Mouse (Mus musculus) intestine, embryonic 15.5 days (tissue): ENCODE results near the gene Sec61b. TPM values are rescaled to one million over a fixed set of nuclear protein-coding genes. Genes with fewer than 3 reads are reported as not detected.

Source experiments
- ATAC-seq: fragments of 200-750 bp; cut with Nextera tagmentation; 2 replicates; pipeline ENCODE4 v1.8.0; 2017; ENCODE audit warnings: moderate TSS enrichment, moderate library complexity
- H3K27ac ChIP-seq: fragments of 300-500 bp; sonication (generic); 2 replicates; pipeline ENCODE4 v1.5.1; 2015; ENCODE audit warnings: mild to moderate bottlenecking, inconsistent platforms
- H3K27me3 ChIP-seq: fragments of 300-500 bp; sonication (generic); replicated peaks from 2 replicates; pipeline ENCODE4 v1.6.1; 2015; ENCODE audit warnings: inconsistent platforms
- H3K36me3 ChIP-seq: fragments of 300-500 bp; sonication (generic); 2 replicates; pipeline ENCODE4 v1.6.1; 2015; ENCODE audit warnings: inconsistent platforms
- H3K4me1 ChIP-seq: fragments of 300-500 bp; sonication (generic); replicated peaks from 2 replicates; pipeline ENCODE4 v1.6.1; 2015; ENCODE audit warnings: inconsistent platforms
- H3K4me2 ChIP-seq: fragments of 300-500 bp; sonication (generic); replicated peaks from 2 replicates; pipeline ENCODE4 v1.6.1; 2015; ENCODE audit warnings: mild to moderate bottlenecking, inconsistent platforms
- H3K4me3 ChIP-seq: fragments of 300-500 bp; sonication (generic); replicated peaks from 2 replicates; pipeline ENCODE4 v1.5.1; 2015; ENCODE audit warnings: inconsistent platforms
- H3K9ac ChIP-seq: fragments of 300-500 bp; sonication (generic); 2 replicates; pipeline ENCODE4 v1.6.1; 2015; ENCODE audit warnings: inconsistent platforms
- H3K9me3 ChIP-seq: fragments of 300-500 bp; sonication (generic); 2 replicates; pipeline ENCODE4 v1.6.1; 2016; ENCODE audit warnings: inconsistent platforms
- WGBS: fragments of 180-500 bp; shearing (Covaris S2); methylation state at CpG from one replicate; pipeline ENCODE4 v1.1.7; 2015; 5-methylcytosine and 5-hydroxymethylcytosine counted together
- polyA plus RNA-seq: library from polyadenylated mRNA; unstranded; fragments of >200 nt; fragmentation: Nextera tagmentation; extraction: Ambion mirVana; gene quantifications from 2 replicates; pipeline ENCODE4 v1.2.1, GENCODE M21; 2015

Sec61b gene
- polyA plus RNA-seq = 430 and 467 TPM in 2 replicates

- Histone ChIP-seq H3K4me3 (peak within 1 kb of the TSS; percentile 94), H3K27ac (peak within 1 kb of the TSS; percentile 96), H3K4me2 (peak within 1 kb of the TSS; percentile 71), H3K4me1 (peaks cover 9% of the 10 kb centered on the region), H3K9me3 (no peaks in the 10 kb centered on the region), H3K9ac (peak within 1 kb of the TSS; percentile 89), H3K36me3 (peaks cover 34% of the 10 kb centered on the region), H3K27me3 (no peaks in the 10 kb centered on the region)
- ATAC-seq = peak; percentile 99
- WGBS = under 1% methylated on average over 58 of the region's 58 CpGs
These were observed at the start of gene Sec61b, which contains the start of gene Alg2 for GRCm38 (mm10) chr4:47473968-47474729. Gene Sec61b (plus strand): TSS chr4:47474658. Gene Alg2 (minus strand): TSS chr4:47474333.

- H3K9ac ChIP-seq = no peak overlapping the region
- no peaks in the 10 kb centered on the region for H3K36me3 ChIP-seq
- no peak for ATAC-seq
- H3K27me3 ChIP-seq = no peaks in the 10 kb centered on the region
- no peak overlapping the region for H3K4me2 ChIP-seq
- 91% methylated on average over 16 of the region's 16 CpGs for WGBS
- H3K4me1 ChIP-seq = no peaks in the 10 kb centered on the region
- H3K27ac ChIP-seq = no peak overlapping the region
- H3K4me3 ChIP-seq = no peak overlapping the region
- no peaks in the 10 kb centered on the region for H3K9me3 ChIP-seq
These were observed 49.1 kb upstream of the Sec61b start for GRCm38 (mm10) chr4:47425247-47425830.

- ATAC-seq = no peak
- Histone ChIP-seq H3K4me1 (no peaks in the 10 kb centered on the region), H3K4me2 (no peak overlapping the region), H3K9ac (no peak overlapping the region), H3K4me3 (no peak overlapping the region), H3K9me3 (no peaks in the 10 kb centered on the region), H3K27ac (no peak overlapping the region), H3K36me3 (no peaks in the 10 kb centered on the region), H3K27me3 (no peaks in the 10 kb centered on the region)
- 52% methylated on average over 3 of the region's 3 CpGs for WGBS
These were observed 46.9 kb upstream of the Sec61b start for GRCm38 (mm10) chr4:47427606-47428005.

- no peak overlapping the region for H3K9ac ChIP-seq
- H3K27me3 ChIP-seq = no peaks in the 10 kb centered on the region
- H3K36me3 ChIP-seq = no peaks in the 10 kb centered on the region
- 39% methylated on average over 6 of the region's 6 CpGs for WGBS
- no peak overlapping the region for H3K4me2 ChIP-seq
- no peak overlapping the region for H3K27ac ChIP-seq
- ATAC-seq = no peak
- no peaks in the 10 kb centered on the region for H3K9me3 ChIP-seq
- H3K4me1 ChIP-seq = peaks cover 5% of the 10 kb centered on the region; the same call in 1 of the 2 replicates
- H3K4me3 ChIP-seq = no peak overlapping the region
These were observed 43.9 kb upstream of the Sec61b start for GRCm38 (mm10) chr4:47430557-47430956.

GRCm38 (mm10) chr4:47431081-47431480, 43.4 kb upstream of the Sec61b start:
- Histone ChIP-seq H3K27ac (no peak overlapping the region), H3K9ac (no peak overlapping the region), H3K9me3 (no peaks in the 10 kb centered on the region), H3K4me1 (peaks cover 8% of the 10 kb centered on the region; the same call in 1 of the 2 replicates), H3K27me3 (no peaks in the 10 kb centered on the region), H3K4me2 (no peak overlapping the region), H3K4me3 (no peak overlapping the region), H3K36me3 (no peaks in the 10 kb centered on the region)
- no peak for ATAC-seq
- 89% methylated on average over 5 of the region's 5 CpGs for WGBS

GRCm38 (mm10) chr4:47432766-47433165, 41.7 kb upstream of the Sec61b start:
- ATAC-seq = no peak
- no peaks in the 10 kb centered on the region for H3K27me3 ChIP-seq
- H3K27ac ChIP-seq = no peak overlapping the region
- H3K9me3 ChIP-seq = no peaks in the 10 kb centered on the region
- no peak overlapping the region for H3K4me3 ChIP-seq
- no peak overlapping the region for H3K9ac ChIP-seq
- WGBS = 91% methylated on average over 7 of the region's 7 CpGs
- no peak overlapping the region for H3K4me2 ChIP-seq
- no peaks in the 10 kb centered on the region for H3K36me3 ChIP-seq
- peaks cover 14% of the 10 kb centered on the region; the same call in 1 of the 2 replicates for H3K4me1 ChIP-seq

DNA sequence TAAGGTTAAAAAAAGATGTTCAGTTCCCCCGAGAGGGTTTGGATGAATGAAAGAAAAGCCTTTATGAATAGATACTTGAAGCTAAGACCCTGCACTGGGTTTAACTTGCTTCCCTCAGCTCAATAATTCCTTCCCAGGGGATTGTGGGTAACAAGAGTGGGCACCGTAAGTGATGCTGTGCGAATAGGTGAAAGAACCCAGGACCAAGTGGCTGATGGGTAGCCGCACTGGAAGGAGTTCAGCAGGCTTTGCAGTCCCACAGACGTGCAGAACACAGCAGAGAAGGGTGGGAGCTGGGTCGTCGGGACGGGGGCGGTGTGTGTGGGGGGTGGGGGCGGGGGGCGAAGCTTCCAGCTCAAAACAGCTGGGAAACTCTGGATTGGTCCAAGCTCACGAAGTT, 39.3 kb upstream of the Sec61b start:
- H3K36me3 ChIP-seq = no peaks in the 10 kb centered on the region
- H3K4me3 ChIP-seq = no peak overlapping the region
- no peak overlapping the region for H3K27ac ChIP-seq
- H3K4me1 ChIP-seq = peaks cover 14% of the 10 kb centered on the region; the same call in 1 of the 2 replicates
- H3K27me3 ChIP-seq = no peaks in the 10 kb centered on the region
- H3K9ac ChIP-seq = no peak overlapping the region
- no peak for ATAC-seq
- peak overlapping the region; percentile 43; the same call in 1 of the 2 replicates for H3K4me2 ChIP-seq
- WGBS = 65% methylated on average over 12 of the region's 12 CpGs
- no peaks in the 10 kb centered on the region for H3K9me3 ChIP-seq

DNA sequence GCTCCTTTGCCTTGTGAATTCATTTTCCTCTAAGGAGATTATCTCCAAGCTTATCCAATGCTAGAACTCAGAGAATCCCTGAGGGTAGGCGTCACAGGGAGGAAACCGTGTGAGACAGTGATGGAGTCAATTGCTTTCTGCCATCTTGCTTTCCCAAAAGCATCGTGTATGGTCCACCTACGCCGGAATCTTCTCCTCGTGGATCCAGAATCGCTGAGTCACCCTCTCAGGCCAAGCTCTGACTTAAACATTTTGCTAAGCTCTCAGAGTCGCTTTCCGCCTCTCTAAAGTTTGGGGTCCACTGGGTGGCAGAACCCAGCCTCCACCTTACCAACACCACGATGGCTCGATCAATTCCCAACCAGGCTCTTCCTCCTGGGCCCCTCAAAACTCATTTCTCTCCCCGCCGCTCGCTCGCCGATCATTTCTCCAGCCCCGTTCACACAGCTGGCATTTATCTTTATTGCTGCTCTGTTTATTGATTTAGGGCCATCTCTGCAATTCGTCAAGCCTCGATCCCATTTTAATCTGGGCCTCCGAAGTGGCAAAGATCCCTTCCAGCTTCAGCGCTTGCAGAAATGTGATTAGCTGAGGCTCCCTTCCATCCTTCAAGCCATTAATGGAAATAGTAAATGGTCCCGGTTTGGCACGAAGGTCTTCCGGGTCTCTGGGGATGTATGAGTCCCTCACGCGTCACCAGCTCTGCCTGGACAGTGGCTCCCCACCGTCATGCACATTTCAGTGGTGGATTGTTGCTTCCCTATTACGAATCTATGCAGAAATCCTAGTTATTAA, 38.7 kb upstream of the Sec61b start:
- Histone ChIP-seq H3K4me2 (peak overlapping the region; percentile 43), H3K4me1 (peaks cover 14% of the 10 kb centered on the region; the same call in 1 of the 2 replicates), H3K9ac (no peak overlapping the region), H3K27ac (no peak overlapping the region), H3K4me3 (no peak overlapping the region), H3K27me3 (no peaks in the 10 kb centered on the region), H3K36me3 (no peaks in the 10 kb centered on the region), H3K9me3 (no peaks in the 10 kb centered on the region)
- 23% methylated on average over 28 of the region's 28 CpGs for WGBS
- ATAC-seq = peak; percentile 24; the same call in 1 of the 2 replicates

- H3K4me3 ChIP-seq = peak overlapping the region; percentile 40
- H3K4me1 ChIP-seq = peaks cover 14% of the 10 kb centered on the region; the same call in 1 of the 2 replicates
- no peaks in the 10 kb centered on the region for H3K9me3 ChIP-seq
- peak; percentile 84 for ATAC-seq
- H3K9ac ChIP-seq = peak overlapping the region; percentile 31
- no peaks in the 10 kb centered on the region for H3K27me3 ChIP-seq
- H3K27ac ChIP-seq = 0 out of 2 replicates have a peak overlapping the region, but pooled peaks have one; percentile 2
- peak overlapping the region; percentile 85 for H3K4me2 ChIP-seq
- WGBS = 2% methylated on average over 32 of the region's 33 CpGs
- no peaks in the 10 kb centered on the region for H3K36me3 ChIP-seq
These were observed 36.8 kb upstream of the Sec61b start for GRCm38 (mm10) chr4:47437365-47438340.

DNA sequence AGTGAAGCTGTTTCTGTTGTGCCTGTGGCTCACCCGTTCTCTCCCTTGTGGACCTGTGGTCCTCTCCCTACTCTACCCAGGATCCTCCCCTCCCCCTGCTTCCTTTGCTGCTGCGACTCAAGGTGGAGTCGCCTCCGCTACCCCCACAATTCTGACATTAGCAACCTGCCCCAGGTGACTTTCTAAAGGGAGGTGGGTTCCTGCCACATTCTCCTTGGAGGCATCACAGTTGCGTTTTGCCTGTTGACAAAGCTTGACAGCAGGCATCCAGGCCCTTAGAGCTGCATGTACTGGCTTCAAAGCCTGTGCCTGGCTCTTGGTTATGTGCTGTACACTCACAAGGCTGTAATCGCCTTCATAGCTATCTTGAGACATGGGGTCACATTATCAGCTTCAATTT, 35.5 kb upstream of the Sec61b start:
- H3K4me2 ChIP-seq = no peak overlapping the region
- H3K27ac ChIP-seq = no peak overlapping the region
- H3K4me3 ChIP-seq = no peak overlapping the region
- H3K4me1 ChIP-seq = peaks cover 14% of the 10 kb centered on the region; the same call in 1 of the 2 replicates
- H3K27me3 ChIP-seq = no peaks in the 10 kb centered on the region
- no peaks in the 10 kb centered on the region for H3K36me3 ChIP-seq
- H3K9me3 ChIP-seq = no peaks in the 10 kb centered on the region
- 88% methylated on average over 6 of the region's 6 CpGs for WGBS
- no peak overlapping the region for H3K9ac ChIP-seq
- no peak for ATAC-seq

DNA sequence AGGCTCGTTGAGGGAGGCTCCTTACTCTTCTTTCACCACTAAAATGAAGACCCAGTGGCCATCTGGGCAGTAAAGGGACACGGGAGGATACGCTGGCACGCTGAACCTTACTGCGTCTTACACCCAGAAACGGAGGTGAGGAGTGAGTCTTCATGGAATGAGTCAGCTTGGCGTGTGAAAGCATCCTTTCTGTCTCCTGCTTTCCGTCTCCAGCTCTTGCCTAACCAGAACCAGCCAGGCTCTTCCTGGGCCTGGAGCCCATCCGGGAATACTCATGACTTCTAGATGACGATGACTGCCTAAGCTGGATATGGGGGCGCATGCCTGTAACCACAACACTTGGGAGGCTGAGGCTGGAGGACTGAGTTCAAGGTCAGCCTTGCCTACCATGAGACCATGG, 33.5 kb upstream of the Sec61b start:
- WGBS = 86% methylated on average over 11 of the region's 11 CpGs
- no peaks in the 10 kb centered on the region for H3K36me3 ChIP-seq
- H3K27ac ChIP-seq = no peak overlapping the region
- no peaks in the 10 kb centered on the region for H3K9me3 ChIP-seq
- no peaks in the 10 kb centered on the region for H3K27me3 ChIP-seq
- ATAC-seq = no peak
- H3K4me3 ChIP-seq = no peak overlapping the region
- no peak overlapping the region for H3K4me2 ChIP-seq
- H3K9ac ChIP-seq = no peak overlapping the region
- H3K4me1 ChIP-seq = peaks cover 6% of the 10 kb centered on the region; the same call in 1 of the 2 replicates
